Mouse (Mus musculus) skeletal muscle tissue, adult 2 months (tissue): Measurements from ENCODE around the gene Nuak2.
"Not testable (repeated sequence)": the region's sequence is repeated elsewhere in the genome, so short reads cannot be mapped to it uniquely, and the experiment has no call there.

Source experiments
- DNase-seq: peaks from one replicate; pipeline ENCODE4 v3.0.0-alpha.2; 2012; ENCODE audit warnings: low read depth, low spot score

The Nuak2 gene

DNA sequence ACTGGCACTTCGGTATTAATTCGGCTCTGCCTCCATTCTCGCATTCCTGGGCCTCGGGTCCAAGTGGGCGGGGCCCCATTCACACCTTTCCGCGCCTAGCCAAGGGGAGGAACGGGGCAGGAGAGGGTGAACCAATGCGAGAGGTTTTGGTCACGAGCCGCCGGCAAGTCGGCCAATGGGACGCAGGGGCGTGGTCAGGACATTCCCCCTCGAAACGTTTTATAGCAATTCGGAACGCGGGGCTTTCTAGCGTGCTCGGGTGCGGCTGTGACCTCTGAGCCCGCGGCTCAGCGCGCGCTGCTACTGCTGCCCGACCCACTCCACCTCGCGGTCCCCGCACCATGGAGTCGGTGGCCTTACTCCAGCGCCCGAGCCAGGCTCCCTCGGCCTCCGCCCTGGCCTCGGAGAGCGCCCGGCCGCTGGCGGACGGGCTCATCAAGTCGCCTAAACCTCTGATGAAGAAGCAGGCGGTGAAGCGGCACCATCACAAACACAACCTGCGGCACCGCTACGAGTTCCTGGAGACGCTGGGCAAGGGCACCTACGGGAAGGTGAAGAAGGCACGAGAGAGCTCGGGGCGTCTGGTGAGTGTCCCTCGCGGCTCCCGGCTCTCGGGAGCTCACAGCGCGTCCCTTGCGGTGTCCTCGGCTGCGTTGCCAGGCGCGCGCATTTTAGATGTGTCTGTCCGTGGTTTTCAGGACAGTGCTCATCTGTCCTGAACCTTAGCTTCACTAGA, at the start of gene Nuak2:
Gene Nuak2 (plus strand): TSS at position 238 of the 736 bp plus-strand sequence.
- peak; percentile 66 for DNase-seq

DNA sequence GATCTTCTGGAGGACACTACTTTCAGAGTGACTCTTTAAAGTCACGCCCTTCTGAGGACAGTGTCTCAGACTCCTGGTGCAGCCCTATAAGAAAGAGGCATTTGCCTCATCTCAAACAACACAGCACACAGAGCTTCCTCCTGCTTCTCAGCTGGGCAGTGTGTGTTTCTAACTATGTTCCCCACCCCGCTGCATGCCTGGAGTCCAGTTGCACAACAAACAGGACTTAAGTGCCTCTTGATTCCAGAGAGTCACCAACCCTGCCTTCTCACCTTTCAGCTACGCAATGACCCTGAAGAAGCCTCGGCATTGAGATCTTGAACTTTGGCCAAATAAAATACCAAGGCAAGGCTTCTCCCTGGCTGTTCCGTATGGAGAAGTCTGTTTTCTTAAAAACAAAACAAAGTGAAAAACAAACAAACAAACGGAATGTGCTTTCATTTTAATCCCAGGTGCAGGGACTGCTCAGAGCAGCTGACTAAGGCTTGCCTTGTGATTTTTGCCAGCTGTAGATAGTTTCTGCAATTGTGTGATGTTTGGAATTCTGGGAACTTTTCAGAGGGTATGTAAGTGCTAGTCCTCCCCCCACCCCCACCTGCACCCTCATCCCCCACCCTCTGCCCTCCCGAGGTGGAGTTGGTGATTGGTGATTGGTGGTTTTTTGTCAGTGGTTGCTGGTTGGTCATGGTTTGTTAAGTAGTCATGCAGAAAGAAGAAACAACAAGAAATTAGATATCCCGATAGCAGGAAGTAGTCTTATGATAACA, 49.0 kb upstream of the Nuak2 start:
- peak; percentile 84 for DNase-seq

DNA sequence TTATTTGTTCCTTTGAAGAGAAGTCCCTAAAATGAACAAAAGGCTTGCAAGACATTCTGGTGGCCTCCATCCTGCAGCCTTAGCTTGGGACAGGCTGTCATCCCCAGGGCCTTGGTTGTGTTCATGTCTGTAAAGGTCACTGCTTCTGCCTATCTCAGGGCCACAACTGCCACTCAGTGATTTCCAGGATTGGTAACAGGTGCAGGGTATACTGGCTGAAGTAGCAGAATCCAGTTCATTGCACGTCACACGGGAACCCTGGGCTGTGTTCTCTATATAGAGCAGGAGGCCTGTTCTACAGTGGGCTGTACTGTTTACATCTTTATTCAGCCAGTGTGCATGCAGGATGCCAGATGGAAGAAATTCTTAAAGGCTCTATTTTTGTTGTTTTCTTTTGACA, 48.0 kb upstream of the Nuak2 start:
- DNase-seq = peak; percentile 82

DNA sequence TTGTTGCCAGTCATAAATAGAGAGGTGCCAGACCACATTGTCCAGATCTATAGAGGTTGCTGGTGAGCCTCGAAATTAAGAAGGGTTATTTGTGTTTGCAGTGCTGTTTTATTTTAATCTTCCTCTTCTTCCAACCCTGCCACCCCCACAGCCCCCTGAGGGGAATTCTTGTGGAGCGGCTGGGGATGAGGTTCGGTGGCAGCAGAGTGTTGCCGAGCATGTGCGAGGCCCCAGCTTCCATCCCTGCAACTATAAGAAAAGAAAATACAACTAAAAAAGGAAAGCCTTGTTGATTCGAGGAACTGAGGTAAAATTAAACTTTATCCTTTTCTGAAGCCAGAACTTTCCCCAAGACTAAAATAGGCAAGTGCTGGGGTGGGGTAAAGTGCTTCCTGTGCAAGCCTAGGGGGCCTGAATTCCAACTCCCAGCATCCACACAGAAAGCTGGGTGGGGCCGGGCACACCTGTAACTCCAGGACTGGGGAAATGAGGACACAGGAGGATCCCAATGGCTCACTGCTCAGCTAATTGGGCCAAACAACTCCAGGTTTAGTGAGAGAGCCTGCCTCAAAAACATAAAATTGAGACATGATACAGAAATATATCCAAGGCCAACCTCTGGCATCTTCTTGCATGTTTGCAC, 47.4 kb upstream of the Nuak2 start:
- no peak for DNase-seq

DNA sequence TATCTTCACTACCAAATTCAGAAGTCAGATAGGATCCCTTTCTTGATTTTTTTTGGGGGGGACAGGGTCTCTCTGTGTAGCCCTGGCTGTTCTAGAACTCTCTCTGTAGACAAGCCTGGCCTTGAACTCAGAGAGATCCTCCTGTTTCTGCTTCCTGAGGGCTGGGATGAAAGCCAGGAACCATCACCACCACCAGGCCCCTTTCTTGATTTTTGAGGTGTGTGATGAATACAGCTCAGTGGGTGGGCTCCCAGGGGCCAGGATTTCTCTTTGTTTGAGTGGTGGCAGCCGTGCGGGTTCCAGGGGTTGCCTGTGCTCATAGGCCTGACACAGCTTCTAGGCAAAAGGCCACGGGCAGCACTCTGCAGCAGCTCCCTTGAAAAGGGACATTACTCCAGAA, 44.7 kb upstream of the Nuak2 start:
- DNase-seq = no peak

DNA sequence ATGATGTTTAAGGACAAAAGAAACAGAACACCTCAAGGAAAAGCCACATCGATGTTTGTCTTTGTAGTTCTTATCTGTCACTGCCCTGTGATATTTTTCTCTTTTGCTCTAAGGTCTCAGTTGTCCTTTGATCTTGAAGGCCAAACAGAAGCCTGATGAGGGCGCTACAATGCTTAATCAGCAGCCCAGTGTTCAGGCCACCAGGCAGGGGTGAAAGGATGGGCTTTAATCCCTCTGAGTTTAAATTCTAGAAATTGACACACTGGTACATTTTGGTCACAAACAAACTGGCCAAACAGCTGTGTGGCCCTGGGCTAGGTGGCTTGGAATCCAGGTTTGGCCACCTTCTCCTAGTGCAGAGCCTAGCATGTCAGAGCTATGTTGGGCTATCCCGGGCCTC, 39.2 kb upstream of the Nuak2 start:
- DNase-seq = no peak

DNA sequence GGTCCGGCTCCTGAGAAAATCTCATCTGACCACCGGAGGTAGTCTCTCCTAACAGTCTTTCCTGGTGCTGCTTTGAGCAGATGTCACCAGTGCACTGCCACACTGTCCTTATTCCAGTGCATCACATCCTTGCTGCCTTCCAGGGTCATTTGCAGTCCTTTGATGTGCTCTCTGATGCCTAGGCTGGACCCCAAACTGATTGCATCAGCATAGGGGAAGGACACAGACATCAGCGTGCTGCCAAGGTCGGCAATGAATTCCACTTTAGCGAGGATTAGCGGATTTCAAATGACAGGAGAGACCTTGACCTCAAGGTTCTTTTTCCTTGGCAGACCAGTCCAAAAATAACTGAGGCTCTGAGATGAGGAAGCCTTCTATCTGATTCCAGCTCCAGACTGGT, 38.8 kb upstream of the Nuak2 start:
- DNase-seq = no peak

DNA sequence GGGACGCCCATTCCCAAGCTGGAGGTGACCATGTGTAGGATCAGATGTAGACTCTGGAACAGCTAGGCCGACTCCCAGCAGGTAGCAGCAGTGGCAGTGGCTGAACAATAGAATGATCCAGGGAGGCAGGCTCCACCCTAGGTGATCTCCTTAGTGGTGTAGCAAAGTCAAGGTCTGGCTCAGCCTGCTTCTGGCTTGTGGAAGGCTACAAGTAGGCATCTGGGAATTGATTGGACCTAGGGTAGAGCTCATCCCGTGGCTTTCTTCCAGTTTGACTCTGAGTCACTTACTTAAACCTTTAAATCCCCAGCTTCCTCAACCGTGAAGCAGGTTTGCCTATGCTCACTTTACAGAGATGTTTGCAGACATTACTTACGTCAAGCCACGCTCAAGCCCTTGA, 35.3 kb upstream of the Nuak2 start:
- not testable (repeated sequence) for DNase-seq

DNA sequence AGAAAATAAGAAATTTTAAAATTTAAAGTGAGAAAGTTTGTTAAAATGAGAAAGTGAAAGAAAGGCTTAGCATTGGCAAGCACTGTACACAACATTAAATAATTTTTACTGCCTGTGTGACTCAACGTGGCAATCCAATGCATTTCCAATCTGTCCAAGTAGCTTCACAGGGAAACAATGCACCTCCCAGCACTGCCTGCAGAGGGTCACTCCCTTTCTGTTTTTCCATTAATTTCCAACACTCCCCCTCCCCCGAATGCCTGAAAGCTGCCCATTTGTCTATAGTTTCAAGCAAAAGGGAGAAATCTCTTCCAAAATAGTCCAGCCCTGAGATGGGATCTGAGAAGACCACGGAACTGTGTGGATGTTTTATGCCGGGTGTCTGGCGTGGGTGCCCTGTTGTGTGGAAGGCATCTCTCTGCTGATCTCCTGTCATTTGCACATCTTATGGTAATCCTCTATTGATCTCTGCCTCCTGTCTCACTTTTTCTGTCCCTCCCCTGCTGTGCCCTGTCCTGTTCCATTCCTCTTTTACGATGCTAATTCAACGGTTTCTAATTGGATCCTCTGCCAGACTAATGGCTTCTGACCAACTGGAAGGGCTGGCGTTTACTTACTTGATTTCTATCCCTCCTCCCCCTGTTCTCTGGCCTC, 34.3 kb upstream of the Nuak2 start:
- no peak for DNase-seq

DNA sequence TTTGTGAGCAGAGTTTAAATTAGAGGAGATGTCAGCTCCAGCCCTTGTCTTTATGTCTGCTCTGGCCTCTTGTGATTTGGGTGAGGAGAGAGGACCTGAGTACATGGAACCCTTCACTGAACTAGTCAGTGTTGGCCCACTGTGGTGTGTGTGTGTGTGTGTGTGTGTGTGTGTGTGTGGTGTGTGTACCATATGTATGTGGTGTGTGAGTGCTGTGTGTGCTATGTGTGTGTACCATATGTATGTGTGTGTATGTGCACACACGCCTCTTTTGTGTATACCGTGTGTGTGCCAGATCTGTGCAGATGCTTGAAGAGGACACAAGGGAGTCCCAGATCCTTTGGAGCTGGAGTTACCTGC, 33.8 kb upstream of the Nuak2 start:
- DNase-seq = no peak

DNA sequence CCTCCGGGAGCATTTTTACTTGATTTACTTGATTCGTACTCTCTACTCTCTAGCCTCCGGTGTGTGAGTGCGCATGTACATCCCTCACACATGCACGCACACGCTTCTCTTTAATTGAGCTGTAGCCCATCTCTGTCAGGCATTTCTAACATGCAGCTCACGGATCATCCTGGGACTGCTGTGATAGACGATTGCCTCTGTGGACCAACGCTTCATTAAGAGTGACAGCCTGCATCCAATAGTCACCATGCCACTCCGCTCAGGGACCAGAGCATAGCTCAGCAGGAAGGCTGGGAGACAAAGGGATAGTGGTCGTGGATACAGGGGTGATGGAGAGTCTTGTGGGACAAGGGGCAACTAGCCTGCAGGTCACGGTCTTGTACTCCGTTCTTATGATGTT, 32.9 kb upstream of the Nuak2 start:
- no peak for DNase-seq

DNA sequence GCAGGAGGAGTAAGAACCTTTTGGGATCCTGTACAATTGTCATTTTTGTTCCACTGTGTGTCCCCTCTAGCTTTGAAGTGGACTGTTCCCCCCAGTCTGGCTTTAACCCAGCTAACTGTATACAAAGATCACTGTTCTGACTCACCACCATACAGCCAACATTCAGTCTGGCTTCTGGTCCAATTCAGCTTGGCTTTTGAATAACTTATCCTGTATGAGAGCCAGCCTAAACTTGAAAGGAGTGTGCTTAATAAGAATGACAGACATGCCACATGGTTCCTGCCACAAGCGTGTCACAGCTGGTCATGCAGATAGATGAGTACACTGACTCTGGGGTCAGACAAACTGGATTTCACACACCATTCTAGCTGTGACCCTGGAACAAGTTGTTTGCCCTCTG, 29.2 kb upstream of the Nuak2 start:
- no peak for DNase-seq

DNA sequence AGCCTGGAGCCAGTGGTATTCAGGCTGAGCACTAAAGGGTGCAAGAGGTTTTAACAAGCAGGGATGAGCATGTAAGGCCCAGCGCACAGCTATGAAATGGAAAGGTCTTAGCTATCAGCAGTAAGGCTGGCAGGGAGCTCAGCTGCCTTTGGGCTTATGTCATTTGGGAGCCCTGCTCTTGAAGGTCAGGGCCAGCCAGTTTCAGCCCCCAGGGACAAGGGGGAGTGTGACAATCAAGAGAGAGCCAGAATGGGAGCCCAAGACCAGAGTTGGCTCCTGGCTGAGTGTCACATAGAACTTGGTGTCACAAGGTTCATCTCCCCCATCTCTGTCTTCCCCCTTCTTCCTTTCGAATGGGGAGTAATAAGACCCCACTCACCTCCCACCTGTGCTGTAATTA, 28.5 kb upstream of the Nuak2 start:
- DNase-seq = no peak

DNA sequence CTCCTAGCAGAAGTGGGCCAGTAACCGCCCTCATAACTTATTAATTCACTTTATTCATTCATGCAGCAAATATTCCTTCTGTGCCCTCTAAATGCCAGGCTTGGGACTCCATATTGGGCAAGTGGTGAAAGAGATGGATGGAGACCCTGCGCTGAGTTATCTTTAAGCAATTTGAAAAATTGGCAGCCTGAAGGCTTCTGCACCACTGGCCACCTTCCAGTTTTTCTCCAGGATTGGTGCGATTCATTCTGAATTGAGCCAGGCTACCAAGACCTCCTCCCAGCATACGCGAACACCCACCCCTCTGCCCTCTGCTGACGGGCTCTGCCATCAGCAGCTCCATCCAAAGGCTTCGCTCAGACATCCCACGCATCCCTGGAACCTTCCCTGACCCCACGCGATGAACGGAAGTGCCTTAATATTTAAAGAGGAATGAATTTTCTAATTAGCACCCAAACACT, 27.9 kb upstream of the Nuak2 start:
- DNase-seq = no peak

DNA sequence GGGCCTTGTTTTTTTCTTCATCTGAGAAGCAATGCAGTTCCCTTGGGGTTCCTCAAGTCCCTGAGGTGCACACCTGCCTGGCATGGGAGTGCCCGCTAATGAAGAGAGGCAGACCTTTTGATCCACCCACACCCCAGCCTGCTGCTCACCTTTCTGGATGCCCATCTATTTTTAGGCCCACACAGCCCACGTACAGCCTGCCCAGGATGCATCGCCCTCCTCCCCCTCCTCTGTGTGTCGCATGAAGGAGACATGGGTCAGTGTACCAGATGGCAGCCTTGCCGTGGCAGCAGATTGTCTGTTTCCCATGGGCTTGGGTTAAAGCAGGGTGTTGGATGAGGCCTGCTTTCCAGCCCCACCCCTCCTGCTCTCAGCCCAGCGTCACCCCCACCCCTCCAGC, 26.0 kb upstream of the Nuak2 start:
- no peak for DNase-seq

DNA sequence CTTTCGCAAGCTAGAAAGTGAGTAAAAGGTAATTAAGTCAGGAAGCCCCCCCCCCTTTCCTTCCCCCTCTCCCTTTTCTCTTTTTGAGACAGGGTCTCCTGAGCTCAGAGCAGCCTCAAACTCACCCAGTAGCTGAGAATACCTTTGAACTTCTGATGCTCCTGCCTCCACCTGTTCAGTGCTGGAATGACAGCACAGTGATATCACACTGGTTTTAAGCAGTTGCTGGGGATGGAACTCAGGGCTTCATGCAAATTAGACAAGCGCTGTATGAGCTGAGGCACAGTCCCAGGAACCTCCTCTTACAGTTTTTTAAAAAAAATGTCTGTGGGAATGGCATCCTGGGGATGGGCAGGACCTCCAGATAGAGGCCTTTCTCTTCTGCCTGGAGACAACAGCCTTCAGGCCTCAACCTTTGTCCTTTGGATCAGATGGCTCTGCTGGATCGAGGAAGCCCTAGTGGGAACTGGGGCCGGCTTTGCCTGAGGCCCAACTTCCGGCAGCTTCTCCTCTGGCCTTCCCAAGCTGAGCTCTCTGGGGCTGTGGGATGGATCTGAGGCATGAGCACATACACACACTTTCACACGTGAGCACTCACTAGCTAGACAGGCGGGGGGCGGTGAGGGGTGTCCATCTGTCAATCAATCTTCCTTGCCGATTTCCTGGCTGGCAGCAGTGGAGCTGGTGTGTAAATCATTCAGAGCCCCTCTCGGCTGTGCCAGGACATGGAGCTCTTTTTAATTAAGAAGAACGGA, 24.8 kb upstream of the Nuak2 start:
- no peak for DNase-seq

DNA sequence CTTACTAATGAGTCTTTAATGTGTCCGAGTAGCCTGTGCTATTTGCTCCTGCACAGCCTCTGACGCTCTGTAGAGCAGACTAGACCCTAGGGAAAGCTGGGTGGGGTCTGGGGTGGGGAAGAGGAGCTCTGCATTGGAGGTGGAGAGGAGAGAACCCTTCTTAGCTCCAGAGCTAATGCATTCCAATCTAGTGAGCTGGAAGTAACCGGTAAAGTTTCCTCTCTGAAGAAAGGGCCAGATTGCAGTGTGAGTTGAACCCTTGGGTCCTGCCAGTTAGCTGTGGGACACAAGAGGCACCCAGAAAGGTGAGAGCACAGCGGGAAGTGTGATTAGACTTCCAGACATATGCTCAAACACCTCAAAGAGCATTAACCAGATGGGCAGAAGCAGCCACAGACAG, 24.2 kb upstream of the Nuak2 start:
- DNase-seq = no peak

DNA sequence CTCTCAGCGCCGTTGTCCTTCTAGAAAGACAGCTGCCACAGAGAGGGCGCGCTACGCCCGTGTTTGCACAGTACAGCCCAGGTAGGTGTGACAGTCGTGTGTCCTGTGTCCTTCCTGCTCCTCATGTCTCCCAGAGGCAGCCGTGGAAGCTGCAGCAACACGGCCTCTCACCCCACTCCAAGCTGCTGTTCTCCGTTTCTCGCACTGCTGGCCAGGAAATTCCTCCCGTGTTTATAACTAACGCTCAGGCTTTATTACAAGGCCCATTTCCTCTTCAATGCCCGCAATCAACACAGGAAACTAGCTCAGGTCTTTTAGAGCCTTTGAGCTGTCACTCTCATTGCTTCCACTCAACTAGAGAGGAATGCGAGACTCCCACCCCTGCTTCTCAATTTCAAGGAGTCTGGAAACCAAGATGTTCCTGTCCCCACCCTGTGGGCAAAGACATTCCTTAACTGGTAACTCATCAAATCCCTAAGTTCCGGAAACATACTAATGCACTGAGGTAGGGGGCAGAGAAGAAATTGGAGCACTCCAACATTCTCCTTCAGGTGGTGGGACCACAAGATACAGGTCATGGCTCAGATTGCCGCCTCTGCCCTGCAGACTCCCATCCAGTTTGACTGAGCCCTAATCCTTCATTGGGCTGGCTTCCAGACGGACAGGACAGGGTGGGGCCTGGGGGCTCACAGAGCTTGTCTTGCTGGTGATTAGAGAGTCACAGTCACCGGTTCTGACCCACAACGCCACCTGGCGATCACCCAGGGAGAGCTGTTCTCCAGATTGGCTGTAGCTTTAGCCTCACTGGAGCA, 23.4 kb upstream of the Nuak2 start:
- no peak for DNase-seq

DNA sequence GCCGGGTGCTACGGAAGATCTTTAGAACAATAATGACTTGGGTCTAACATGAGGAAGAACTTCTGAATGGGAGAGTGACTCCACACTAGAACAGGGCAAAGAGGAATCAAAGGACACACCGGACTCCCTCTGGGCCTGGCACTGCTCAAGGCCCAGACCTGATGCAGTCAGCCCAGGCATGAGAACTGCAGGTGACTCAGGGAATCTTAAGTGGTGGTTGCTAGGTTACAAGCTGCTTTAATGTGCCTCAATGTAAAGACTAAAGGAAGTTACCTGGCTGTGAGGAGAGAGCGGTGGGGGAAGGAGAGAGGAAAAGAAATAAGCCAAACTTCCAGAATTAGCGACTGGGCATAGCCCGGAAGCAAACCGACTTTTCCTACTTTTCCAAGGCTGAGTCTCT, 20.4 kb upstream of the Nuak2 start:
- DNase-seq = no peak

DNA sequence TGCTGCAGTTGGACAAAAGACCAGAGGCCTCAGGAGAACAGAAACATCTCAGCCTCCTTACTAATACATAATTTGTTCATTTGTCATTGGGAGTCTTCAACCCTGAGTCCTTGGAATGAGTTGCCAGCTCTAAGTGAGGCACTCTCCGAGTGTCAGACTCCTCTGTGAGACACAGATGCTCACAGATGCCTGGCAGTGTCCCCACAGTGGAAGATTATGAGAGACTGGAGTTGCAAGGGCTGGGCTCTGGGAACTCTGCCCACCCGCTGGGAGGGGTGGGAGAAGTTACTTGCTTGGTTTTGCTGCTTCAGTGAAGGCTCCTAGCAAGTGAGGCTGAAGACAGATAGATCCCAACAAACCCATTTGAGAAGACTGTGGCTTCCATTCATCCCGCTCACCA, 19.9 kb upstream of the Nuak2 start:
- no peak for DNase-seq

DNA sequence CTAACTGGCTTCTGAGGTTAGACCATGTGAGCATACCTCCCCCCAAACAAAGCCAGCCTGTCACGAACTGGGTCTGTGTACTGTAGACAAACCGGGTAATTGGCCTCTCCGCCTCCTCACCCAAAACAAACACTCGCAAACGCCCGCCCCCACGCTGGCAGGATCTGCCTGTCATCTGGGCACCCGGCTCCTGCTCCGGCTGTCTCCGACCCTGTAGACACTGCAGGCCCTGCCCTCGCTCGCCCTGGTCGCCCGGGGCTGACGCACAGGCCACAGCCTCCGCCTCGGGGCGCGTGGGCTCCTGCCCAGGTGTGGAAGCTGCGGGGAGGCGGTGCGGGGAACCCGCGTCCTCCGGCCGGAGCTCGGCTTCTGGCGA, 17.5 kb upstream of the Nuak2 start, which contains the start of gene Klhdc8a:
Gene Klhdc8a (plus strand): TSS at position 202 of the 376 bp plus-strand sequence.
- DNase-seq = no peak
